Mouse (Mus musculus) lung, embryonic 14.5 days (tissue): ENCODE data around the gene Parp3. TPM values are rescaled to one million over a fixed set of nuclear protein-coding genes. Genes with fewer than 3 reads are reported as not detected.

Experiments
- ATAC-seq: fragments of 200-750 bp; cut with Nextera tagmentation; 2 replicates; pipeline ENCODE4 v1.8.0; 2017; ENCODE audit warnings: mild to moderate bottlenecking, moderate TSS enrichment, moderate library complexity; ENCODE audit not compliant: insufficient read depth
- DNase-seq: peaks from one replicate; pipeline ENCODE4 v3.0.0-alpha.2; 2015
- H3K27ac ChIP-seq: fragments of 300-500 bp; sonication (generic); 2 replicates; pipeline ENCODE4 v1.5.1; 2014; ENCODE audit warnings: low read depth, mild to moderate bottlenecking, moderate library complexity
- H3K27me3 ChIP-seq: fragments of 300-500 bp; sonication (generic); 2 replicates; pipeline ENCODE4 v1.6.1; 2014; ENCODE audit warnings: low read length, control low read depth; ENCODE audit not compliant: insufficient read depth
- H3K36me3 ChIP-seq: fragments of 300-500 bp; sonication (generic); 2 replicates; pipeline ENCODE4 v1.6.1; 2014; ENCODE audit warnings: control low read depth; ENCODE audit not compliant: insufficient read depth
- H3K4me1 ChIP-seq: fragments of 300-500 bp; sonication (generic); 2 replicates; pipeline ENCODE4 v1.6.1; 2014; ENCODE audit warnings: antibody characterized with exemption, control low read depth; ENCODE audit not compliant: insufficient read depth
- H3K4me2 ChIP-seq: fragments of 300-500 bp; sonication (generic); 2 replicates; pipeline ENCODE4 v1.6.1; 2014; ENCODE audit warnings: mild to moderate bottlenecking
- H3K4me3 ChIP-seq: fragments of 300-500 bp; sonication (generic); 2 replicates; pipeline ENCODE4 v1.5.1; 2014; ENCODE audit warnings: low read depth, low read length
- H3K9ac ChIP-seq: fragments of 300-500 bp; sonication (generic); 2 replicates; pipeline ENCODE4 v1.6.1; 2014
- H3K9me3 ChIP-seq: fragments of 300-500 bp; sonication (generic); 2 replicates; pipeline ENCODE4 v1.6.1; 2016; ENCODE audit warnings: low read depth, low read length, control low read depth
- CTCF ChIP-seq: IDR thresholded peaks from 2 replicates; pipeline ENCODE4 v1.5.1; 2016; ENCODE audit warnings: antibody characterized with exemption, low read depth
- WGBS: fragments of 180-500 bp; shearing (Covaris S2); extraction: QIAGEN DNeasy Blood & Tissue Kit; methylation state at CpG from one replicate; pipeline ENCODE4 v1.1.7; 2014; 5-methylcytosine and 5-hydroxymethylcytosine counted together
- polyA plus RNA-seq: library from polyadenylated mRNA; unstranded; fragments of >200 nt; fragmentation: Nextera tagmentation; extraction: Ambion mirVana; gene quantifications from 2 replicates; pipeline ENCODE4 v1.2.1, GENCODE M21; 2014

Gene Parp3
- polyA plus RNA-seq, 1 experiment from 2014 or later, result 2.4 TPM

DNA sequence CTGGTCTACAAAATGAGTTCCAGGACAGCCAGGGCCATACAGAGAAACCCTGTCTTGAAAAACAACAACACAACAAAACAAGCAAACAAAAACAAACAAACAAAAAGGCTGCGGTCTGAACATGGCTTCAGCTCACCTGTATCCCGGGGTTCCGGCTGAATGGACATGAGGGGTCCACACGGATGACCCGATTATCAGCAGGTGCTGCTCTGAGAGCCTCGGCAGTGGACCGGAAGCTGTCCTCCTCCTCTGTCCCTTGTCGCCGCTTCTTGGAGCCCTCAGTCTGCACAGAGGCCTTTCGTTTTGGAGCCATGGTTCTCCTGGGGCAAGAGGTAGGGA lies 1.1 kb downstream of the Parp3 start, which contains the start of gene Rrp9:
Rrp9 (plus strand) TSS at position 301 of the 339 bp plus-strand sequence.
- 78% methylated on average over 10 of the region's 10 CpGs for WGBS
- peak within 1 kb of the TSS; percentile 53 for H3K4me2 ChIP-seq
- ATAC-seq, result no peak
- DNase-seq, result no peak
- H3K9ac ChIP-seq, result peak within 1 kb of the TSS; percentile 34
- H3K4me1 ChIP-seq, result peaks cover 15% of the 10 kb centered on the region
- TF ChIP-seq CTCF, result no peak
- H3K36me3 ChIP-seq, result 0 out of 2 replicates have a peak, but pooled peaks cover 2% of the 10 kb centered on the region
- no peak within 1 kb of the TSS; the same call in none of the 2 replicates for H3K4me3 ChIP-seq
- H3K27ac ChIP-seq, result peak within 1 kb of the TSS; percentile 71; the same call in 1 of the 2 replicates
- H3K9me3 ChIP-seq, result no peaks in the 10 kb centered on the region
- H3K27me3 ChIP-seq, result no peaks in the 10 kb centered on the region

DNA sequence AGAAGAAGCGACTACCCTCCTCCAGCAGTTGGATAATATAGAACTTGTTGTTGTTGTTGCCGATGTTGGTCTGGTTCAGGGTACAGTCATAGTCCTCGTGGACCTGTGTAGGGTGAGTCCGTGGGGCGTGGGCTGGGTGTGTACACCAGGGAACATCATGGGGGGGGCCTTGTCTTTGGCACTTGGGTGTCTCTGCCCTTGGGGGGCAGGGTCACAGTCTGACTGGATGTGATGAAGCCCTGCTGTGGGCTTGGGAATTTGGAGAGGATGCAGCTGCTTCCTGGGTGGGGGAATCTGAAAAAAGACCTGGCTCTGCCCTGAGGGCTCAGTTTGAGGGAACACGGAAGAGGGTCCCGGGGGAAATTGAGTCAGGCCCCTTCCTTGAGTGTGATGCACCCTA lies 1.7 kb downstream of the Parp3 start:
- H3K27ac ChIP-seq, result no peak overlapping the region
- H3K9ac ChIP-seq, result peak overlapping the region; percentile 16
- peak overlapping the region; percentile 29 for H3K4me2 ChIP-seq
- peaks cover 15% of the 10 kb centered on the region for H3K4me1 ChIP-seq
- H3K36me3 ChIP-seq, result no peaks in the 10 kb centered on the region
- H3K27me3 ChIP-seq, result no peaks in the 10 kb centered on the region
- no peak overlapping the region for H3K4me3 ChIP-seq
- no peak for TF ChIP-seq CTCF
- 65% methylated on average over 7 of the region's 7 CpGs for WGBS
- DNase-seq (no peak), ATAC-seq (no peak)
- H3K9me3 ChIP-seq, result no peaks in the 10 kb centered on the region

DNA sequence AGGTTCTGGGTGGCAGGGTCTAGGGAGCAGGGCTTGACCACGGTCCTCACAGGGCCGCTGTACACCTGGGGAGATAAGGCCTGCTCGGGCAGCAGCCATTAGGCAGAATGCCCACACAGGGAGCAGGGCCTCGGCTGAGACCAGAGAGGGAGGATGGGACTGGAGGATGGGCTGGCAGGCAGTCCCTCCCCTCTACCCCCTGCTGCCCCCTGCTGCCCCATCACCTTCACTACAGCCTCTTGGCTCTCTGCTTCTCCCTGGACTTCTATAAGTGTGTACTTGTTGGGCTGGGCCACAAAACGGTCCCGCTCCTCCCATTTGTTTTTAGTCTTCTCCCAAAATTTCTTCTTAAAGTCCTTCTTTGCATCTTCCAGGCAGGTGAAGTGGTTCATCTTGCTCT lies 2.3 kb downstream of the Parp3 start:
- ATAC-seq (peak; percentile 10; the same call in 1 of the 2 replicates), DNase-seq (peak; percentile 69)
- Histone ChIP-seq H3K9ac (peak overlapping the region; percentile 16), H3K27ac (no peak overlapping the region), H3K36me3 (no peaks in the 10 kb centered on the region), H3K4me3 (no peak overlapping the region), H3K4me1 (peaks cover 15% of the 10 kb centered on the region), H3K27me3 (no peaks in the 10 kb centered on the region), H3K9me3 (no peaks in the 10 kb centered on the region), H3K4me2 (peak overlapping the region; percentile 29)
- 4% methylated on average over 6 of the region's 6 CpGs for WGBS
- peak; percentile 86 for TF ChIP-seq CTCF

DNA sequence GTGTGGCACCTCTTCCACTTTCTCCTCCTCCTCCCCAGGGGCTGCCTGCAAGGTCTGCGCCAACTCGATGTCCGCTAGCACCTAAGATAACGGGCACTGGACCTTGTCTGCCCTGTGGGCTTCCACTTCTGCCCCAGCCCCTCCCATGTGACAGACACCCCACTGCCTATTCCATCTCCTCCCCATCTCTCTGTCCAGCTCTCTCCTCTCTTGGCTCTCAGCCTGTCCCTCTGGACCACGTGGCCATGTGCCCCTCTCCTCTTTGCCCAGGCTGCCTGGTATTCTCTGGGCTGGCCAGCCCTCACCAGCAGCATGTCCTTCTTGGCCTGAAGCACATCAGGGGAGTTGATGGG lies 3.0 kb downstream of the Parp3 start:
- 75% methylated on average over 5 of the region's 5 CpGs for WGBS
- no peak overlapping the region for H3K4me3 ChIP-seq
- H3K27ac ChIP-seq, result no peak overlapping the region
- no peaks in the 10 kb centered on the region for H3K9me3 ChIP-seq
- TF ChIP-seq CTCF, result no peak
- no peak overlapping the region for H3K4me2 ChIP-seq
- DNase-seq (no peak), ATAC-seq (no peak)
- no peaks in the 10 kb centered on the region for H3K36me3 ChIP-seq
- H3K9ac ChIP-seq, result no peak overlapping the region
- no peaks in the 10 kb centered on the region for H3K27me3 ChIP-seq
- peaks cover 15% of the 10 kb centered on the region for H3K4me1 ChIP-seq

DNA sequence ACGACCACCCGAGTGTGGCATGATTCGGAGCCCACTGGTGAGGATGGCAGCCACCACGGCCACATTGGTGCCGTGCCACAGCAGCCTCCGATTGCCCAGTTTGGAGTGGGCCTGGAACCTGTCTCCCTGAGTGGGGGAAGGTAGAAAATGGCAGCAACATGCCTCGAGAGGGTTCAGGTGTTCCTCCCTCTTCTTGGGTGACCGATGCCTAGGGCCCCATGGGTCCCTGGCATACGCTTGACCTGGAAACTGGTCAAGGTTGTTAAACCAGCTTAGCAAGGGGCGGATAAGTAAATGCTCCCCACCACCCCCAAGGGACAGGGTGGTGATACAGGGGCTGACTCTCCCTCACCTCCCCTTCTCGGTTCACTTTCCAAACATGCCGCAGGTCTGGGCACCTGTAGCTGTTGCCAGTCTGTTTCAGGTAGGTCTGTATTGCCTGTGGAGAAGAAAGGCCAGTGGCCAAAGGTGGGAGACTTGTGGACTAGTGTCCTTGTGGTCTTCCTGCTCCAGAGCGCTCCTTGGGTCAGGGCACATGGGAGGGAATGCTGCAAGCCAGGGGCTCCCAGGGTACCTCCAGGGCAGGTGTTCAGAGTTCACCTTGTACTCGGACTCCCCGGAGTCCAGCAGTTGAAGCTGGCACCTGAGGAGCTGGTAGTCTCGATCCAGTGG lies 3.5 kb downstream of the Parp3 start:
- H3K4me2 ChIP-seq, result no peak overlapping the region
- no peak overlapping the region for H3K9ac ChIP-seq
- TF ChIP-seq CTCF, result no peak
- H3K27ac ChIP-seq, result no peak overlapping the region
- no peaks in the 10 kb centered on the region for H3K9me3 ChIP-seq
- ATAC-seq (no peak), DNase-seq (no peak)
- no peaks in the 10 kb centered on the region for H3K36me3 ChIP-seq
- peaks cover 15% of the 10 kb centered on the region for H3K4me1 ChIP-seq
- no peak overlapping the region for H3K4me3 ChIP-seq
- WGBS, result 81% methylated on average over 16 of the region's 16 CpGs
- H3K27me3 ChIP-seq, result no peaks in the 10 kb centered on the region

DNA sequence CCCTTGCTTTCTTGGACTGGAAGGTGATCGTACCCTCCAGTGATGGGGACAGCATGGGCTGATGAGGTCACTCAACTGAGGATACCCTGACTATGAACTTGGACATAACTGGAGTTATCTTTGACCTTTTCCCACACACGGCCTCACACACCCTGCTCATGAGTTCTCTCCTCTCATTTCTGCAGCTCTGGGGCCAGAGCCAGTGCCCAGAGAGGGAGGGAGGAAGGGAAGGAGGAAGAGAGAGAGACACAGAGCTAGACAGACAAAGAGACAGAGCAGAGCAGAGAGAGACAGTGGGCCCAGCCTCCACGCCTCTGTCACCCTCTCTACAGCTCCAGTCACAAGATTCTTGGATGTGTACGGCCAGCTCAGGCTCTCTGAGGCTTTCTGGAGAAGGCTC lies 4.4 kb downstream of the Parp3 start:
- no peak overlapping the region for H3K4me3 ChIP-seq
- no peak overlapping the region for H3K4me2 ChIP-seq
- no peaks in the 10 kb centered on the region for H3K36me3 ChIP-seq
- WGBS, result 46% methylated on average over 4 of the region's 4 CpGs
- H3K9ac ChIP-seq, result no peak overlapping the region
- H3K4me1 ChIP-seq, result peaks cover 13% of the 10 kb centered on the region
- no peak for DNase-seq
- TF ChIP-seq CTCF, result no peak
- no peaks in the 10 kb centered on the region for H3K27me3 ChIP-seq
- H3K27ac ChIP-seq, result peak overlapping the region; percentile 52; the same call in 1 of the 2 replicates
- no peaks in the 10 kb centered on the region for H3K9me3 ChIP-seq
- ATAC-seq, result no peak

DNA sequence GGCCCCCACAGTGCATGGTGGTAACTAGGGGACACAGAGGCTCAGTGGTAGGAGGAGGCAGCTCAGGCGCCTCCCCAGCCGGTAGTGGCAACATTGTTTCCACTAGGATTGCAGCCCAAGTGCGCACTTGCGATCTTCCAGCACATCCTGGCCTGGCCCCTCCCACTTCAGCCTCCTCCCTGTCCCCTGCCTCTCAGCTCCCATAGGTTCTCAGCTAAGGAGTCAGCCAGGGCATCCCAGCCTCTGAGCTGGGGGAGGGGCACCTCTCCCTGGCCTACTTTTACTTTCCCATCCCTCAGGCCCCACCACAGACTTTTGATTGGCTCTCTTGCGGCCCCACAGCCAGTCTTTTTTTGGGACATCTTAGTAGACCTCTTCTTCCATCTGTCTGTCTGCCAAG lies 4.9 kb downstream of the Parp3 start:
- H3K9ac ChIP-seq, result no peak overlapping the region
- WGBS, result 15% methylated on average over 5 of the region's 5 CpGs
- ATAC-seq, result peak; percentile 45

More for the DNA sequence above, 4.9 kb downstream of the Parp3 start:
- no peaks in the 10 kb centered on the region for H3K9me3 ChIP-seq
- H3K27me3 ChIP-seq, result no peaks in the 10 kb centered on the region
- peak; percentile 77 for DNase-seq
- TF ChIP-seq CTCF, result peak; percentile 16; the same call in 1 of the 2 replicates
- no peak overlapping the region for H3K27ac ChIP-seq
- no peaks in the 10 kb centered on the region for H3K36me3 ChIP-seq
- peaks cover 13% of the 10 kb centered on the region for H3K4me1 ChIP-seq
- H3K4me2 ChIP-seq, result peak overlapping the region; percentile 45
- no peak overlapping the region for H3K4me3 ChIP-seq
